Mouse (Mus musculus) bone marrow macrophage, adult 2 months (primary cell): ENCODE measurements at regions not wholly inside any gene's neighbourhood (a gene's known extent, or its start where the extent isn't known, plus 50 kb on each side); places are given as distances from the start of the nearest gene placed in this dataset.

ENCODE experiments used
- CTCF ChIP-seq: IDR thresholded peaks from 2 replicates; pipeline ENCODE4 v1.5.1; 2012; ENCODE audit warnings: low read depth, mild to moderate bottlenecking, low read length, moderate library complexity
- POLR2A ChIP-seq: IDR thresholded peaks from 2 replicates; pipeline ENCODE4 v1.6.1; 2012; ENCODE audit warnings: mild to moderate bottlenecking, low read depth, low read length, borderline replicate concordance

GRCm38 (mm10) chr12:114406206-114406605 lies 862.5 kb downstream of the Adam6a start:
- TF ChIP-seq CTCF, result no peak
- TF ChIP-seq POLR2A, result no peak
